Mouse (Mus musculus) heart, postnatal 4 days (tissue): ENCODE results near the gene Zfp36l1. TPM values are rescaled to one million over a fixed set of nuclear protein-coding genes. Genes with fewer than 3 reads are reported as not detected.
A peak's percentile ranks its signal among the peaks of the same experiment; 100 is the strongest.

Experiments used
- DNase-seq: peaks from one replicate; pipeline ENCODE4 v3.0.0; 2021
- total RNA-seq, 2 experiments: library from RNA; stranded (reverse); gene quantifications; 2 replicates each; pipeline ENCODE4 v1.2.3; 2021

Gene Zfp36l1
- total RNA-seq, 2 experiments from 2014 or later = 174 to 188 TPM

GRCm38 (mm10) chr12:80069040-80069439, 43.8 kb downstream of the Zfp36l1 start:
- DNase-seq = no peak

GRCm38 (mm10) chr12:80068016-80068415, 44.8 kb downstream of the Zfp36l1 start:
- no peak for DNase-seq

- no peak for DNase-seq
Measured at GRCm38 (mm10) chr12:80065049-80065448, 47.8 kb downstream of the Zfp36l1 start.

- DNase-seq = no peak
Measured at GRCm38 (mm10) chr12:80064306-80064705, 48.5 kb downstream of the Zfp36l1 start.

- DNase-seq = no peak
Measured at GRCm38 (mm10) chr12:80063402-80064150, 49.2 kb downstream of the Zfp36l1 start.

- DNase-seq = peak; percentile 55
Measured at GRCm38 (mm10) chr12:80062410-80063401, 50.1 kb downstream of the Zfp36l1 start.

- DNase-seq = peak; percentile 61
Measured at GRCm38 (mm10) chr12:80061810-80062209, 51.0 kb downstream of the Zfp36l1 start.

- DNase-seq = peak; percentile 22
Measured at GRCm38 (mm10) chr12:80060809-80061208, 52.0 kb downstream of the Zfp36l1 start.

GRCm38 (mm10) chr12:80060338-80060737, 52.5 kb downstream of the Zfp36l1 start:
- DNase-seq = no peak

GRCm38 (mm10) chr12:80059773-80060328, 53.0 kb downstream of the Zfp36l1 start:
- DNase-seq = no peak

Other genes with a start within 250 kb of the Zfp36l1 start
- 100 to 1,000 TPM; 114 to 116 TPM for gene Actn1, start 147.4 kb upstream of the Zfp36l1 start, total RNA-seq